Mouse (Mus musculus): ENCODE measurements around the gene Olfr823.
"Not testable (repeated sequence)": the region's sequence is repeated elsewhere in the genome, so short reads cannot be mapped to it uniquely, and the experiment has no call there.

GRCm38 (mm10) chr10:130129900-130130299, 14.7 kb upstream of the Olfr823 start, which contains the start of gene Olfr824:
- TF ChIP-seq TCF12 (IDR thresholded peaks at IDR 0.05; ENCODE audit: insufficient read depth, poor library complexity, severe bottlenecking); POLR2A (IDR thresholded peaks at IDR 0.05; ENCODE audit: insufficient read length, low read depth); MYOG (IDR thresholded peaks at IDR 0.05; ENCODE audit: control insufficient read depth in 1 of 3, insufficient read depth in 1 of 3, insufficient read length in 2 of 3, low read depth in 2 of 3); USF1 (IDR thresholded peaks at IDR 0.05; ENCODE audit: low read depth); POLR2AphosphoS2 (IDR thresholded peaks at IDR 0.05; ENCODE audit: insufficient read length, low read depth); CEBPB (IDR thresholded peaks at IDR 0.05; ENCODE audit: insufficient read depth, poor library complexity, severe bottlenecking); E2F4 (IDR thresholded peaks at IDR 0.05; ENCODE audit: insufficient read depth); MYOD1 (IDR thresholded peaks at IDR 0.05; ENCODE audit: control insufficient read depth in 1 of 3, insufficient read length in 2 of 3, low read depth in 2 of 3); MAX (IDR thresholded peaks at IDR 0.05; ENCODE audit: low read depth): not testable (repeated sequence)

Data from myocyte (in vitro differentiated cells).